Mouse (Mus musculus): ENCODE results near the gene Anapc16. TPM values are rescaled to one million over a fixed set of nuclear protein-coding genes. Genes with fewer than 3 reads are reported as not detected.

The Anapc16 gene
- total and polyA plus RNA-seq, 3 experiments, result 53.7 to 61.5 TPM; not detected in 1

DNA sequence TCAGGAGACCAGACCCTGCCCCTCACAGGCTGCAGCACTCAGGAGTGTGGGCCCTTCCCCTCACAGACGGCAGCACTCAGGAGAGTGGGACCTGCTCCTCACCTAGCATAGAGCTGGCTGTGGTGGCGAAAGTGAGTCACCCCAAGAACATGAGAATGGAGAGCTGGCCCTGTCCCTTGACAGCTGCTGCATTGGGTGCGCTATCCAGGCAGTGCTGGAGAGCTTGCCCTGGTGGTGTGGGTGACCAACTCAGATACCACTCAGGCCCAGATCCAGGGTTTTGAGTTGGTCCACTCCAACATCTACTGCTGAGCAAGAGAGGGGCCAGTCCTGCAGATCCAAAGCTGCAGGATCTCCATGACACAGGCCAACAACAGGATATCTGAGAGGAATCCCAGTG, 31.7 kb upstream of the Anapc16 start:
- DNase-seq (ENCODE audit: low read depth, low spot score), result no peak
- Histone ChIP-seq H3K9me3 (replicated peaks; ENCODE audit: insufficient read depth, low read length) (no peaks in the 10 kb centered on the region), H3K4me1 (ENCODE audit: control insufficient read depth in 1 of 2, insufficient read depth in 2 of 2, low read length in 2 of 2) (peaks cover 0 to 3% of the 10 kb centered on the region in 2 experiments; a peak in 2 of 4 replicates), H3K36me3 (ENCODE audit: control insufficient read depth in 1 of 2, insufficient read depth in 2 of 2, low read length in 2 of 2) (peaks cover 0 to 3% of the 10 kb centered on the region in 2 experiments; a peak in 1 of 4 replicates), H3K27me3 (ENCODE audit: control insufficient read depth in 1 of 2, insufficient read depth in 2 of 2, low read length in 2 of 2) (no peaks in the 10 kb centered on the region), H3K9ac (ENCODE audit: control insufficient read depth, low read depth, low read length, poor library complexity, severe bottlenecking) (no peak overlapping the region), H3K79me2 (ENCODE audit: control insufficient read depth, insufficient read depth, low read length, poor library complexity) (no peaks in the 10 kb centered on the region), H3K27ac (ENCODE audit: control insufficient read depth, low read depth, low read length) (no peak overlapping the region), H3K4me3 (ENCODE audit: control insufficient read depth in 1 of 2, insufficient read depth in 1 of 2, low read depth in 2 of 2, low read length in 2 of 2) (no peak overlapping the region)
- TF ChIP-seq ZC3H11A (IDR thresholded peaks at IDR 0.05; ENCODE audit: low read depth, low read length) (no peak), MXI1 (IDR thresholded peaks at IDR 0.05; ENCODE audit: low read depth, low read length) (no peak)

DNA sequence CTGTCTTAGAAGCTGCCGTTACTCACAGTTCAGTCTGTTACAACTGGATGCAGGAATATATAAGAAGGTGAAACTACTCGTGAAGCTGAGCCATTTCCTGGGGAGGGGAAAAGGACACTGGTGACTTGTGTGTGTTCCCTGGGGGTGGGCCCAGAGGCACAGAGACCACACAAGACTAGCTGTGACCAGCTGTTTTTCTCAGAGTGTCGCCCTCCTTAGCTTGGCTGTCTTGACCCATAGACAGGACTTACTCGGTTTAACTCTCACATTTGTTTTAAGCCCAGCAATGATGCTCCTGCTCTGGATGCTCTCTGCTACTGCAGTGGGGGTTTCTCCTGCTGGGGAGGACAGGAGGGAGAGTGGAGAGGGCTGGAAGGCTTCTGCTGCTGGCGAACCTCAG, 30.1 kb upstream of the Anapc16 start:
- H3K9me3 ChIP-seq (replicated peaks; ENCODE audit: insufficient read depth, low read length), result no peaks in the 10 kb centered on the region
- peaks cover 0 to 3% of the 10 kb centered on the region in 2 experiments; a peak in 1 of 4 replicates for H3K36me3 ChIP-seq (ENCODE audit: control insufficient read depth in 1 of 2, insufficient read depth in 2 of 2, low read length in 2 of 2)
- H3K27ac ChIP-seq (ENCODE audit: control insufficient read depth, low read depth, low read length), result no peak overlapping the region
- no peak for DNase-seq (ENCODE audit: low read depth, low spot score)
- H3K4me1 ChIP-seq (ENCODE audit: control insufficient read depth in 1 of 2, insufficient read depth in 2 of 2, low read length in 2 of 2), result peaks cover 0 to 3% of the 10 kb centered on the region in 2 experiments; a peak in 2 of 4 replicates
- no peaks in the 10 kb centered on the region for H3K27me3 ChIP-seq (ENCODE audit: control insufficient read depth in 1 of 2, insufficient read depth in 2 of 2, low read length in 2 of 2)
- H3K9ac ChIP-seq (ENCODE audit: control insufficient read depth, low read depth, low read length, poor library complexity, severe bottlenecking), result no peak overlapping the region
- no peak for TF ChIP-seq CHD1 (IDR thresholded peaks at IDR 0.05; ENCODE audit: low read depth, low read length)
- TF ChIP-seq E2F4 (IDR thresholded peaks at IDR 0.05; ENCODE audit: borderline replicate concordance, low read depth, low read length), result no peak
- TF ChIP-seq SIN3A (IDR thresholded peaks at IDR 0.05; ENCODE audit: low read length), result no peak
- TF ChIP-seq ZKSCAN1 (IDR thresholded peaks at IDR 0.05; ENCODE audit: low read depth, low read length), result no peak
- no peak for TF ChIP-seq CTCF (IDR thresholded peaks at IDR 0.05 in 2 of 3, conservative IDR thresholded peaks at IDR 0.05 in 1 of 3; ENCODE audit: control insufficient read depth in 1 of 3, insufficient read depth in 1 of 3, low read depth in 2 of 3, low read length in 3 of 3, poor library complexity in 1 of 3, severe bottlenecking in 1 of 3)
- TF ChIP-seq MXI1 (IDR thresholded peaks at IDR 0.05; ENCODE audit: low read depth, low read length), result no peak
- H3K4me3 ChIP-seq (ENCODE audit: control insufficient read depth in 1 of 2, insufficient read depth in 1 of 2, low read depth in 2 of 2, low read length in 2 of 2), result no peak overlapping the region
- no peaks in the 10 kb centered on the region for H3K79me2 ChIP-seq (ENCODE audit: control insufficient read depth, insufficient read depth, low read length, poor library complexity)

DNA sequence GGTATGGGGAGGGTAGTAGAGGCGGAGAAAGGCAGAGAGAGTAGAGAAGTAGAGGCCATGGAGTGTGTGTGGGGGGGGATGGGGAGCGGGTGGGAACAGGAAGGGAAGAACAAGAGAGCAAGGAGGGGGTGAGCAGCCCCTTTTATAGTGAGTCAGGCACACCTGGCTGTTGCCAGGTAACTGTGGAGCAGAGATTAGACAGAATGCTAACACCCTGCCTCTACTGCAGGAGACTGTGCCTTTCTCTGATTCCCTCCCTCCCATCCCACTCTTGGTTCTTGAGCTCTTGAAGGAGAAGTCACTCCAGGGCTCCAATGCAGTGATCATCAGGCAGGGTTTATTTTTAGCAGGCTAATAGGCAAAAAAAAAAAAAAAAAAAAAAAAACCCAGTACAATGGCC, 29.7 kb upstream of the Anapc16 start:
- H3K79me2 ChIP-seq (ENCODE audit: control insufficient read depth, insufficient read depth, low read length, poor library complexity), result no peaks in the 10 kb centered on the region
- peaks cover 0 to 3% of the 10 kb centered on the region in 2 experiments; a peak in 2 of 4 replicates for H3K4me1 ChIP-seq (ENCODE audit: control insufficient read depth in 1 of 2, insufficient read depth in 2 of 2, low read length in 2 of 2)
- H3K9ac ChIP-seq (ENCODE audit: control insufficient read depth, low read depth, low read length, poor library complexity, severe bottlenecking), result no peak overlapping the region
- no peak for TF ChIP-seq RAD21 (IDR thresholded peaks at IDR 0.05; ENCODE audit: low read depth, low read length)
- no peak for TF ChIP-seq ZNF384 (IDR thresholded peaks at IDR 0.05; ENCODE audit: low read depth, low read length)
- no peak for TF ChIP-seq TBP (IDR thresholded peaks at IDR 0.05; ENCODE audit: low read depth, low read length)
- H3K9me3 ChIP-seq (replicated peaks; ENCODE audit: insufficient read depth, low read length), result no peaks in the 10 kb centered on the region
- no peak for DNase-seq (ENCODE audit: low read depth, low spot score)
- H3K27me3 ChIP-seq (ENCODE audit: control insufficient read depth in 1 of 2, insufficient read depth in 2 of 2, low read length in 2 of 2), result no peaks in the 10 kb centered on the region
- H3K27ac ChIP-seq (ENCODE audit: control insufficient read depth, low read depth, low read length), result no peak overlapping the region
- peaks cover 0 to 3% of the 10 kb centered on the region in 2 experiments; a peak in 1 of 4 replicates for H3K36me3 ChIP-seq (ENCODE audit: control insufficient read depth in 1 of 2, insufficient read depth in 2 of 2, low read length in 2 of 2)
- H3K4me3 ChIP-seq (ENCODE audit: control insufficient read depth in 1 of 2, insufficient read depth in 1 of 2, low read depth in 2 of 2, low read length in 2 of 2), result no peak overlapping the region

Measured in MEL (cell line).